Mouse (Mus musculus) ovary, adult 18-20 months (tissue): ENCODE data around the gene Mctp1.
"Not testable (repeated sequence)": the region's sequence is repeated elsewhere in the genome, so short reads cannot be mapped to it uniquely, and the experiment has no call there.

Experiments used
- DNase-seq: peaks from one replicate; pipeline ENCODE4 v3.0.0; 2022; ENCODE audit warnings: low spot score, mixed read lengths

Mctp1 gene

GRCm38 (mm10) chr13:76383972-76384663 is at the start of gene Mctp1:
TSS of gene Mctp1 (plus strand) at chr13:76384535.
- DNase-seq, result peak; percentile 51

GRCm38 (mm10) chr13:76345941-76346340 is 38.4 kb upstream of the Mctp1 start:
- DNase-seq, result not testable (repeated sequence)

GRCm38 (mm10) chr13:76358720-76359119 is 25.6 kb upstream of the Mctp1 start:
- DNase-seq, result no peak

DNA sequence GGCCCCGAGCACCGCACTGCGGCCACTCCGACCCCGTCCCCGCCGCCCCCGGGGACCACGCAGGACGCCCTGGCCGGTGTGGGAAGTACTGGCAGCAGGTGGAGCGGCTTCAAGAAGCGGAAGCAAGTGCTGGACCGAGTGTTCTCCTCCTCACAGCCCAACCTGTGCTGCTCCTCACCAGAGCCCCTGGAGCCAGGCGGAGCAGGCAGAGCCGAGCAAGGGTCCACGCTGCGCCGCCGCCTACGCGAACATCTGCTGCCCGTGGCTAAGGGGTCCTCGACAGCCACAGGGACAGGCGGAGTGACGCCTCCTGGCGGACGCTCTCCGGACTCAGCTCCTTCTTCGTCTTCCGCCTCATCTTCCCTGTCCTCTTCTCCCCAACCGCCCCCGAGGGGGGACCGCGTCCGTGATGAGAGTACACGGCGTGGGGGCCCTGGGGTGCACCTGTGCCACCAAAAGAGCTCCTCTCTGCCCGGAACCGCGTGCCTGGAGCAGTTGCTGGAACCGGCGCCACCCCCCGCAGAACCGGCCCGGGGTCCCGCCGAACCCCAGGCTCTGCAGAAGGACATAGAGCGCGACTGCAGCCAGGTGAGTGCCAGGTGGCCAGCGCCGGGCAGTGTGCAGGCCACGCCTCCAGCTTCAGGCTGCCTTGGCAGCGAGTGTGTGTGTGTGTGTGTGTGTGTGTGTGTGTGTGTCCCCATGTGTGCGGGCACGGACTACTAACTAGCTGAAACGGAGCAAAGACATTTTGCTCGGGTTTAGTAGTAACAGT is 515 bp downstream of the Mctp1 start:
- DNase-seq, result peak; percentile 37

DNA sequence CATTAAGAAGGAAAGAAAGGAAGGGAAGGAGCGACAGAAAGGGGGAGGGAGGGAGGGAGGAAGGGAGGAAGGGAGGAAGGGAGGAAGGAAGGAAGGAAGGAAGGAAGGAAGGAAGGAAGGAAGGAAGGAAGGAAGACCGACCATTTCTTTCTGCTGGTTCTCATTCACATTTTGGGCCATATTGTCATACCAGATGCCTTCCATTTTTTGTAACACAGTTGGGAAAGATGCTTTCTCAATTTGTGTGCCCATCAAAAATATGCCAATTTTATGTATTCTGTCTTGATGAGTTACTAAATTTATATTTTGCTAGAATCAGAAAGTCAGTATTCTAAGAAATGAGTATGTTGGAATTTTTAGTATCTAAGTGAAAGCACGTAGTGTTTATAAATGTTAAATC is 4.3 kb downstream of the Mctp1 start:
- DNase-seq, result no peak

GRCm38 (mm10) chr13:76391920-76392319 is 7.6 kb downstream of the Mctp1 start:
- no peak for DNase-seq

DNA sequence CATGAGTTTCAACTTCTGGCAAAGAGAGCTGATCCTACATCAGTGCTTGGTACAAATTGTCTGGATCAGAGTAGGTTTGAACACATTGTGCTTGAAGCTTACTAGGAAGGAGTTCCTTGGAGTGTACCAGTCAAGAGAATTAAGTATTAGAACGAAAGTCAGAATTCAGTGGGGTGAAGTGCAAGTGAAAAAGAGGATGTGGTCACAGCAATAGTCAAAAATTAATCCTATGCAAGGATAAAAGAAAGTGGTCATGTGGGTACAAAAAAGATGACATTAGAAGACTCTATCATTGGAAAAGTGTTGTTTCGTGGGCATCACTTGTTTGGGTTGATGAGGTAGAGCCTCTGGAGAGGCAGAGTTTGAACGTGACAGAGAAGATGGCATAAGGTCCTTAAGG is 8.8 kb downstream of the Mctp1 start:
- no peak for DNase-seq

- DNase-seq, result no peak
Observed at GRCm38 (mm10) chr13:76395906-76396305, 11.6 kb downstream of the Mctp1 start.

GRCm38 (mm10) chr13:76409296-76409695 is 25.0 kb downstream of the Mctp1 start:
- DNase-seq, result no peak

DNA sequence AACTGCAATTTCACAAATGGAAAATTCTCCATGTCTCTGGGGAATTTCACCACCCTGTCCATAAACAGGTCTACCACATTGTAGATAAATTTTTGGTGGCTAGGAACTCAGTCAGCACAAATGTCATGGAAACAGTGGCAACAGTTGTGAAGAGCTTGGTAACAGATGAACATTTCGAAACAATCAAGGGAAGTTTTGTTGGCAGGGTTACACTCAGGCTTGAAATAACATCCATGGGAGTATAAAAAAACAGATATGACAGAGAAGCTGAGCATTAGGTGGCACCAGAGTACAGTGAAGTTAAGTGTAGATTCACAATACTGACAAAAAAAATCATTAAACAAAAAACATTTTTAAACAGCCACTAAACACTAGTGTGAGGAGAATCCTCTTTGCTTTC is 26.3 kb downstream of the Mctp1 start:
- DNase-seq, result no peak

GRCm38 (mm10) chr13:76415346-76415745 is 31.0 kb downstream of the Mctp1 start:
- no peak for DNase-seq

DNA sequence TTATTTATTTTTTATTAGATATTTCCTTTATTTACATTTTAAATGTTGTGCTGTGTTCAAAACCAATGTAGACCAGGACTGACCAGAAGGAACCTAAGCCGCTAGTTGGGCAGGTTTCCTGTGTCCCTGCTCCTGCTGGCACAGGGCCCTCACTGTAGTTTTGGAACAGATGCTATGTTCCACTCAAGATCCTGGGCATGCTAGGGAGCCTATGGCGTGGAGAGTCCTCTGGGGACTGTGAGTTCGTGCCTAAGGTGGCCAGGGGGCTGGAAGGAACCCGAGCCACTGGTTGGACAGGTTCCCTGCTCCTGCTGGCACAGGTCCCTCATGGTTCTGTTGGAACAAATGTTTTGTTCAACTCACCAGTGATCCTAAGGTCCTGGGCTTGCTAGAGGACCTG is 35.8 kb downstream of the Mctp1 start:
- no peak for DNase-seq

- DNase-seq, result no peak
Observed at GRCm38 (mm10) chr13:76421075-76421474, 36.7 kb downstream of the Mctp1 start.

DNA sequence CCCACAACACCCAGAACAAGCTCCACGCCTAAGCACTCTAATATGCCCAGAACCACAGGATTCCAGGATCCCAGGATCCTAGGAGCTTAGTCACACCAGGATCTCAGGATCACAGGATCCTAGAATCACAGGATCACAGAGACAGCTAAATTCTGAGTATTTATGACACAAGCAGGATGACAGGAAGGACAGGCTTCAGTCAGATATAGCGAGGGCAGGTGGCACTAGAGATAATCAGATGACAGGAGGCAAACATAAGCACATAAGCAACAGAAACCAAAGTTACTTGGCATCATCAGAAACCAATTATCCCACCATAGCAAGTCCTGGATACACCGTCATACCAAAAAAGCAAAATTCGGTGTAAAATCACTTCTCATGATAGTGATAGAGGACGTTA is 37.8 kb downstream of the Mctp1 start:
- DNase-seq, result no peak

DNA sequence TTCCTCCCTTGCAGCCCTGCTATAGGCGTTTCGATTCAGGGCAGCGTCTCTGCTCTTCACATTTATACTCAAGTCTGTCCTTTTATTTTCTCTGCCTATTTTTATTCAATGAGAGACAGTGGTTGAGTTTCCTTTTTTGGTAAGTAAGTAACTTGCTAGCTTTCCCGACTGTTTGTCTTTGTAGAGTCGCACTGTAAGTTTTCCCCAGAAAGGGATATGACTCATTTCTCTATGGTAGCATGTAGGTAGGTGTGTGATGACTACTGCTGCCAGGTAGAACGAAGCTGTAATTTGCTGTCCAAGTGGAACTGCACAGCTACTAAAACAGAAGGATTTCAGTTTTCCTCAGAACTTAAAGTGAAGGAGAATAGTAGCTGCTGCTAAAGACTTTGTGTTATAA is 45.1 kb downstream of the Mctp1 start:
- no peak for DNase-seq

- no peak for DNase-seq
Observed at GRCm38 (mm10) chr13:76429927-76430326, 45.6 kb downstream of the Mctp1 start.

GRCm38 (mm10) chr13:76431946-76432345 is 47.6 kb downstream of the Mctp1 start:
- no peak for DNase-seq

DNA sequence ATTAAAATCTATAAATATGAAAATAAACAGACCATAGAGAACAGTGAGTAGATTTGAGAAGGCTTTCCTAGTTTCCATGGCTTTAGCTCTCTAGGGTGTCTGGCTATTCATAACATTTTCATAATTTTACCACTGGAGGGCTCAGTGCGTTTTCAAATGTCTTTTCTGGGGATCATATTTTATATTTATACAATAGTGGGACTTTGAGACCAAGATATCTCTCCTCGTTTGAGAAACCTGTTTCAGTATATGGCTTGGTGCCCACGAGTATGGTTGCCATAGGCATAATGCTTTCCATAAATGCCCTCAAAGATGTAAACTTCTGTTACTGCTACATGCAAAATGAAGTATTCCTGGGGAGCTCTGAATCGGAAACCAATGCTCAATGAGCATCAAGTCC is 49.1 kb downstream of the Mctp1 start:
- no peak for DNase-seq

DNA sequence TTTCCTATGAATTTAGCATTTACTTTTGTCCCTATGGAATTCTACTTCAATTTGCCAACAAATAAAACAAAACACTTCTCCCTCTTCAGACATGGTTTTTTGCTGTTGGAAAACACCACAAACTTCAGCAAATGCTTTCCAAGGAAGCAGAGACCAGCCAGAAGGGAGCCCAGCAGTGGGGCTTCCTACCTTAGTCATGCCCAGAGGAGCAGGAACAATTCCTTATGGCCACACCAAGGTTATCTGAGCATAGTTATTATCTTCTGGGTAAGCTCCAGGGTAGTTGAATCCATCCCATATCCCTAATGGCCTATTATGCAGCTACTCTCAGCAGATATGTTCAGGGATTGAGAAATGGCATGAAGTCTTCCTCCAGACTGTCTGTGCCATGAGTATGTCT is 52.1 kb downstream of the Mctp1 start:
- DNase-seq, result no peak

- DNase-seq, result no peak
Observed at GRCm38 (mm10) chr13:76438765-76439164, 54.4 kb downstream of the Mctp1 start.

- no peak for DNase-seq
Observed at GRCm38 (mm10) chr13:76446059-76446458, 61.7 kb downstream of the Mctp1 start.

DNA sequence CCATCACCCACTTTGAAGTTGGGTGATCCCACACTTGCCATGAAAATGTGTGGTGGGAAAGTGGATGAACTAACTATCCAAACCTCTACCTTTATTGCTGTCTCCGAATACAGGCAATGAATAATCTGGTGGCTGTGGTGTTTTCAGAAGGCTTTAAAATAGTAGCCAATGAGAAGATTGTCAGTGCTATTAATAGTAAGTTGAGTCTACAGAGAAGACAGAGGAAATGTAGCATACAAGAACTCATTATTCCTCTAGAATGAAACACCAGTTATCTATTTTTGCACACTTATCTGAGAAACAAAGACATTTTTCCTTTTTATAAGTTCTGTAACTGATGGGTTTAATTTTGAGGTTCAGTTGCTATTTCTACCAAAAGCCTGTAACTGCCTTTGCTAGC is 63.2 kb downstream of the Mctp1 start:
- DNase-seq, result no peak

DNA sequence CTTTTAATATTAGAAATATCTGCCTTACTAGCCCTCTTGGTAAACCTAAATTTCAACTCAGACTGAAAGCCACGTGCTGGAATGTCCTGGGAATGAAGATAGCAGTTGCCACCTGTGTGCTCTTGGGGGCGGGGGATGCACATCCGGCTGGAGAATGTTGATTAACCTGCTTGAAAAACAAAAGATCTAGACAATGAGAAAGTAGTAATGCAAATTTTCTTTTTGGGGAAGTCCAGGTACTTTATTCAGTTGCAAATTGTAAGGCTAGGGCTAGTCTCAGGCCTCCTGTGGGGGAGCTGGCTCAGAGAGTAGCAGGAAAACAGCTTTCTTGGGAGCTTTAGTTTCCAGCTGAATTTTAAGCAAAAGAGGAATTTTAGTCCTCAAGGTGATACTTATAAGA is 67.2 kb downstream of the Mctp1 start:
- DNase-seq, result not testable (repeated sequence)

DNA sequence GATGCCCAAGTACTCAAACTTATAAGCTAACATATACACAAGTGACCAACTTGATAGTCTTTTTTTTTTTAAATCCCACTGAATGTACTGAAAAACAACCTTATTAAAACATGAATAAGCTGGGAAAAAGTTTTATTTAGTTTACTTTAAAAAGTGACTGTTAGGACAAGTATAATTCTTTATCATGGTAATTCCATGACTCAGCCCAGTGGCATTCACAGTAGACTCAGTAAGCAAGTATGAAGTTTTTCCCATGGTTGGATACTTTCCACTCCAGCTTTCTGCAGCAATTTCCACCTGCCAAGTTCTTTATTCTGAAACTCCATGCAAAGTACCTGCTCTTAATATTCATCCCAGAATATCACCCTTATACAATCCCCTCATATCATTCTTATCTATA is 97.3 kb downstream of the Mctp1 start:
- DNase-seq, result no peak
